ENCODE assay signal across 15 mouse cellular contexts in genomic region chr11:106638551-106639355, GRCm38 (mm10). TPM values are rescaled to one million over a fixed set of nuclear protein-coding genes. Genes with fewer than 3 reads are reported as not detected.
DNase-seq lines count a peak whose midpoint lies in the region; ATAC-seq and TF ChIP-seq lines count a peak whose summit lies in the region.
"Had no signal": no experiment of that assay in that cellular context is flagged by ENCODE, and none has a peak within 500 bp of the region (broad histone marks: within the 10 kb centered on the region; RNA-seq: fewer than 3 reads in every experiment).

No protein-coding gene starts in this region.

- H3K4me2 ChIP-seq in embryonic facial prominence, embryonic 11.5 days (ENCODE audit: low read depth, low read length): no peak overlapping the region
- H3K4me2 ChIP-seq in embryonic facial prominence, embryonic 13.5 days: no peak overlapping the region
- no peak overlapping the region for H3K4me2 ChIP-seq in stomach, embryonic 16.5 days (ENCODE audit: low read depth, low read length)
- H3K4me2 ChIP-seq: kidney, embryonic 15.5 days had no signal

- no peak overlapping the region for H3K27ac ChIP-seq in embryonic facial prominence, embryonic 11.5 days (replicated peaks; ENCODE audit: low read depth, low read length)
- no peak overlapping the region; the same call in 1 of the 2 replicates for H3K27ac ChIP-seq in embryonic facial prominence, embryonic 10.5 days (replicated peaks)
- no peak overlapping the region for H3K27ac ChIP-seq in layer of hippocampus, adult 2 months
- peak overlapping the region; percentile 7; the same call in 1 of the 2 replicates for H3K27ac ChIP-seq in embryonic facial prominence, embryonic 13.5 days
- H3K27ac ChIP-seq in stomach, embryonic 16.5 days (ENCODE audit: low read length): peak overlapping the region; percentile 78
- H3K27ac ChIP-seq: hindbrain, postnatal 0 days; kidney, embryonic 15.5 days; left cerebral cortex, adult 2 months; limb, embryonic 13.5 days had no signal

- no peak overlapping the region for H3K4me3 ChIP-seq in embryonic facial prominence, embryonic 11.5 days (ENCODE audit: low read depth, low read length)
- H3K4me3 ChIP-seq in embryonic facial prominence, embryonic 10.5 days: no peak overlapping the region
- no peak overlapping the region for H3K4me3 ChIP-seq in layer of hippocampus, adult 2 months
- no peak overlapping the region for H3K4me3 ChIP-seq in embryonic facial prominence, embryonic 13.5 days
- no peak overlapping the region for H3K4me3 ChIP-seq in stomach, embryonic 16.5 days (replicated peaks; ENCODE audit: low read length)
- H3K4me3 ChIP-seq: kidney, embryonic 15.5 days; left cerebral cortex, adult 2 months; limb, embryonic 13.5 days had no signal

- no peaks in the 10 kb centered on the region for H3K4me1 ChIP-seq in embryonic facial prominence, embryonic 11.5 days (ENCODE audit: control insufficient read depth, insufficient read depth, low read length)
- peaks cover 42% of the 10 kb centered on the region for H3K4me1 ChIP-seq in embryonic facial prominence, embryonic 10.5 days
- peaks cover 28% of the 10 kb centered on the region for H3K4me1 ChIP-seq in embryonic facial prominence, embryonic 13.5 days
- peaks cover 19% of the 10 kb centered on the region for H3K4me1 ChIP-seq in stomach, embryonic 16.5 days (ENCODE audit: control insufficient read depth, insufficient read depth, low read length)

- peak; percentile 28; the same call in 1 of the 2 replicates for TF ChIP-seq CTCF in layer of hippocampus, adult 2 months (conservative IDR thresholded peaks at IDR 0.05)

- H3K27me3 ChIP-seq in embryonic facial prominence, embryonic 11.5 days (ENCODE audit: control insufficient read depth, insufficient read depth, low read length): no peaks in the 10 kb centered on the region
- peaks cover 19% of the 10 kb centered on the region for H3K27me3 ChIP-seq in embryonic facial prominence, embryonic 10.5 days (replicated peaks; ENCODE audit: low read depth, poor library complexity, severe bottlenecking)
- no peaks in the 10 kb centered on the region for H3K27me3 ChIP-seq in embryonic facial prominence, embryonic 13.5 days
- H3K27me3 ChIP-seq in stomach, embryonic 16.5 days (ENCODE audit: control insufficient read depth, insufficient read depth, low read length): no peaks in the 10 kb centered on the region
- H3K27me3 ChIP-seq: kidney, embryonic 15.5 days; limb, embryonic 13.5 days had no signal

- no peaks in the 10 kb centered on the region for H3K36me3 ChIP-seq in embryonic facial prominence, embryonic 11.5 days (replicated peaks; ENCODE audit: control insufficient read depth, insufficient read depth, low read depth, low read length)
- H3K36me3 ChIP-seq in embryonic facial prominence, embryonic 10.5 days (replicated peaks): no peaks in the 10 kb centered on the region
- H3K36me3 ChIP-seq in embryonic facial prominence, embryonic 13.5 days: no peaks in the 10 kb centered on the region
- H3K36me3 ChIP-seq in stomach, embryonic 16.5 days (ENCODE audit: control insufficient read depth, insufficient read depth, low read length): no peaks in the 10 kb centered on the region
- H3K36me3 ChIP-seq: kidney, embryonic 15.5 days; limb, embryonic 13.5 days had no signal

- H3K9me3 ChIP-seq in embryonic facial prominence, embryonic 11.5 days (replicated peaks; ENCODE audit: control insufficient read depth, low read length): no peaks in the 10 kb centered on the region
- no peaks in the 10 kb centered on the region for H3K9me3 ChIP-seq in embryonic facial prominence, embryonic 10.5 days
- no peaks in the 10 kb centered on the region for H3K9me3 ChIP-seq in embryonic facial prominence, embryonic 13.5 days
- H3K9me3 ChIP-seq in stomach, embryonic 16.5 days (replicated peaks; ENCODE audit: control insufficient read depth, low read length): 0 out of 2 replicates have a peak, but pooled peaks cover 3% of the 10 kb centered on the region
- H3K9me3 ChIP-seq: kidney, embryonic 15.5 days; limb, embryonic 13.5 days had no signal

- ATAC-seq in embryonic facial prominence, embryonic 11.5 days (replicated peaks; ENCODE audit: insufficient number of reproducible peaks, low FRiP score, low TSS enrichment, low read depth): no peak
- no peak for ATAC-seq in embryonic facial prominence, embryonic 13.5 days (ENCODE audit: insufficient number of reproducible peaks, insufficient read depth, low FRiP score, low TSS enrichment, low read depth)
- no peak for ATAC-seq in stomach, embryonic 16.5 days (ENCODE audit: insufficient read depth, low FRiP score)
- ATAC-seq: hindbrain, postnatal 0 days had no signal

- DNase-seq in embryonic facial prominence, embryonic 11.5 days (ENCODE audit: low spot score): peak; percentile 24
- DNase-seq in embryonic facial prominence, embryonic 10.5 days (ENCODE audit: low spot score): no peak
- no peak for DNase-seq in layer of hippocampus, adult 2 months (ENCODE audit: low spot score in 2 of 2)
- DNase-seq in layer of hippocampus, adult 18-20 months (ENCODE audit: low spot score in 2 of 2): no peak
- DNase-seq in kidney, adult 9 months: no peak
- DNase-seq in spleen, adult 12 weeks (ENCODE audit: low spot score): no peak
- DNase-seq: cerebellum, adult 2 months; gastrocnemius, postnatal 36 days; right cerebral cortex, postnatal 25 days had no signal

- H3K9ac ChIP-seq in embryonic facial prominence, embryonic 11.5 days (replicated peaks; ENCODE audit: low read length): no peak overlapping the region
- H3K9ac ChIP-seq in embryonic facial prominence, embryonic 13.5 days: no peak overlapping the region
- H3K9ac ChIP-seq in stomach, embryonic 16.5 days (ENCODE audit: low read length): no peak overlapping the region
- H3K9ac ChIP-seq: kidney, embryonic 15.5 days; limb, embryonic 13.5 days had no signal

- 29% methylated on average over 9 of the region's 9 CpGs for WGBS in embryonic facial prominence, embryonic 11.5 days
- WGBS in embryonic facial prominence, embryonic 10.5 days: 29% methylated on average over 9 of the region's 9 CpGs
- 35% methylated on average over 9 of the region's 9 CpGs for WGBS in embryonic facial prominence, embryonic 13.5 days
- 42% methylated on average over 9 of the region's 9 CpGs for WGBS in stomach, embryonic 16.5 days

RNA-seq across cellular contexts. Expression of gene Tex2, which starts 25.5 kb away (rescaled TPM):
- 6.9 and 7.4 TPM in 2 replicates for polyA plus RNA-seq in embryonic facial prominence, embryonic 11.5 days (2014; fragmentation: Nextera tagmentation; extraction: Ambion mirVana)
- 6.8 and 7.5 TPM in 2 replicates for polyA plus RNA-seq in embryonic facial prominence, embryonic 10.5 days (2016; fragmentation: Nextera tagmentation; extraction: Ambion mirVana)
- total RNA-seq in layer of hippocampus, adult 2 months (2021): 100 to 1,000 TPM; 144 TPM
- 100 to 1,000 TPM; 146 to 158 TPM for total RNA-seq in layer of hippocampus, adult 18-20 months (2021)
- 8.7 and 8.9 TPM in 2 replicates for polyA plus RNA-seq in embryonic facial prominence, embryonic 13.5 days (2015; fragmentation: Nextera tagmentation; extraction: Ambion mirVana)
- 13.1 and 15.2 TPM in 2 replicates for polyA plus RNA-seq in stomach, embryonic 16.5 days (2015; fragmentation: Nextera tagmentation; extraction: Ambion mirVana)

Comparison
In these comparisons a context has a peak if more than half of its experiments do, and no peak if none do; other contexts are left out.
1. H3K27ac ChIP-seq: peak in embryonic facial prominence, embryonic 13.5 days (single experiment) and stomach, embryonic 16.5 days (single experiment); none in embryonic facial prominence, embryonic 11.5 days (single experiment), embryonic facial prominence, embryonic 10.5 days (single experiment) and layer of hippocampus, adult 2 months (single experiment).